Mouse (Mus musculus): ENCODE results near the gene Dazap1.

GRCm38 (mm10) chr10:80313627-80314201, 52.4 kb downstream of the Dazap1 start:
- TF ChIP-seq CTCF (IDR thresholded peaks at IDR 0.05; ENCODE audit: low read depth, low read length) (no peak), POLR2A (IDR thresholded peaks at IDR 0.05; ENCODE audit: borderline replicate concordance, low read depth, low read length) (no peak)

Measured in bone marrow macrophage, adult 2 months (primary cell).